Mouse (Mus musculus): Measurements from ENCODE around the gene Taf9. TPM values are rescaled to one million over a fixed set of nuclear protein-coding genes. Genes with fewer than 3 reads are reported as not detected.

Gene Taf9
- total RNA-seq, 2 experiments from 2014 or later: 0.56 to 7.4 TPM

GRCm38 (mm10) chr13:100622241-100622640 is 29.1 kb upstream of the Taf9 start:
- no peak overlapping the region for H3K4me3 ChIP-seq
- intact Hi-C loops (cut with DNase I): no loop called here
- DNase-seq: no peak
- no peak overlapping the region for H3K27ac ChIP-seq
- no peak for TF ChIP-seq CTCF (IDR thresholded peaks at IDR 0.05)

GRCm38 (mm10) chr13:100634106-100634691 is 17.2 kb upstream of the Taf9 start:
- intact Hi-C loops (cut with DNase I): no loop called here
- Histone ChIP-seq H3K4me3 (no peak overlapping the region), H3K27ac (no peak overlapping the region)
- TF ChIP-seq CTCF (IDR thresholded peaks at IDR 0.05): no peak
- DNase-seq: no peak

GRCm38 (mm10) chr13:100642471-100643209 is 8.7 kb upstream of the Taf9 start:
- H3K27ac ChIP-seq: no peak overlapping the region
- intact Hi-C loops (cut with DNase I): loop anchor here (10.0 kb wide), 1 partner anchor 148 kb away; the partner anchor contains the start of gene Gtf2h2

GRCm38 (mm10) chr13:100648223-100648622 is 3.2 kb upstream of the Taf9 start:
- intact Hi-C loops (cut with DNase I): loop anchor here (10.0 kb wide), 1 partner anchor 153 kb away; the partner anchor contains the start of gene Gtf2h2
- DNase-seq: no peak
- Histone ChIP-seq H3K4me3 (no peak overlapping the region), H3K27ac (no peak overlapping the region)
- TF ChIP-seq CTCF (IDR thresholded peaks at IDR 0.05): no peak

More at GRCm38 (mm10) chr13:100642471-100643209, 8.7 kb upstream of the Taf9 start:
- DNase-seq: no peak
- TF ChIP-seq CTCF (IDR thresholded peaks at IDR 0.05): no peak
- H3K4me3 ChIP-seq: no peak overlapping the region

GRCm38 (mm10) chr13:100650550-100651438 is 585 bp upstream of the Taf9 start, which contains the start of the genes Ak6 and Rad17:
TSS of gene Ak6 (plus strand) at chr13:100650979.
TSS of gene Rad17 (minus strand) at chr13:100651051.
- H3K27ac ChIP-seq: peak within 1 kb of the TSS; percentile 100
- peak; percentile 26; the same call in 1 of the 2 replicates for TF ChIP-seq CTCF (IDR thresholded peaks at IDR 0.05)
- peak within 1 kb of the TSS; percentile 98 for H3K4me3 ChIP-seq
- DNase-seq: peak; percentile 97
- intact Hi-C loops (cut with DNase I): loop anchor here (10.0 kb wide), 1 partner anchor 546 kb away; the partner anchor contains the start of genes Bdp1 and Serf1

GRCm38 (mm10) chr13:100658091-100658490 is 6.7 kb downstream of the Taf9 start:
- DNase-seq: no peak
- no peak overlapping the region for H3K27ac ChIP-seq
- no peak for TF ChIP-seq CTCF (IDR thresholded peaks at IDR 0.05)
- intact Hi-C loops (cut with DNase I): loop anchor here (10.0 kb wide), 1 partner anchor 553 kb away; the partner anchor contains the start of genes Bdp1 and Serf1
- no peak overlapping the region for H3K4me3 ChIP-seq

GRCm38 (mm10) chr13:100659864-100660456 is 8.6 kb downstream of the Taf9 start:
- peak; percentile 88 for TF ChIP-seq CTCF (IDR thresholded peaks at IDR 0.05)
- Histone ChIP-seq H3K27ac (peak overlapping the region; percentile 3; the same call in 1 of the 2 replicates), H3K4me3 (no peak overlapping the region)
- DNase-seq: peak; percentile 55
- intact Hi-C loops (cut with DNase I): loop anchor here (5.0 to 10.0 kb wide), 2 partner anchors 72 to 555 kb away; partner anchors contain the start of genes Bdp1, Cdk7 and Serf1

GRCm38 (mm10) chr13:100669291-100670022 is 18.1 kb downstream of the Taf9 start, which contains the start of gene Ccdc125:
TSS of gene Ccdc125 (plus strand) at chr13:100669717.
- Histone ChIP-seq H3K4me3 (peak within 1 kb of the TSS; percentile 86), H3K27ac (peak within 1 kb of the TSS; percentile 64)
- intact Hi-C loops (cut with DNase I): no loop called here
- DNase-seq: peak; percentile 29
- no peak for TF ChIP-seq CTCF (IDR thresholded peaks at IDR 0.05)

- no peak for TF ChIP-seq CTCF (IDR thresholded peaks at IDR 0.05)
- Histone ChIP-seq H3K27ac (peak overlapping the region; percentile 64; the same call in 1 of the 2 replicates), H3K4me3 (peak overlapping the region; percentile 86)
- intact Hi-C loops (cut with DNase I): no loop called here
- DNase-seq: no peak
These were observed 18.9 kb downstream of the Taf9 start for GRCm38 (mm10) chr13:100670181-100670741.

GRCm38 (mm10) chr13:100675936-100676635 is 24.7 kb downstream of the Taf9 start:
- no peak for TF ChIP-seq CTCF (IDR thresholded peaks at IDR 0.05)
- H3K4me3 ChIP-seq: no peak overlapping the region
- peak; percentile 20 for DNase-seq
- intact Hi-C loops (cut with DNase I): no loop called here
- H3K27ac ChIP-seq: no peak overlapping the region
